Mouse (Mus musculus): ENCODE results near the gene Tmem199.

Gene Tmem199

DNA sequence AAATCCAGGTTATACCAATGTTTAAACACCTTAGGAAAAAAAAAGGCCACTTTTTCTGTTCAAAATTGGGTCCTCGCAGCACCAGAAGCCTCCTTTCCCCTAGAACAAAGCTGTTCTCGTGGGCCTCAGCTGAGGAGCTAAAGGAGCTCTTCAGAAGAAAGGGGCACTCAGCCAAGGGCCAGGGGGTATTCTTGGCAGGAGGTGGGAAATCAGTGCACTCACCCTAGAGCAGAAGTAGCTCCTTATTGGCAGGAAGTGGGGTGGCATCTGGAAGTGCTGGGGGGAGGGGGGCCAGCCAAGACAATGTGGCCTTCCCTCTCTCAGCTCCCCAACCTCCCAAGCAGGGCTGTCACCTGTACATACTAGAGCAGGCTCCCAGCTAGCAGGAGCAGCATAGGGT lies 12.9 kb upstream of the Tmem199 start:
- DNase-seq (ENCODE audit: low spot score) = no peak

DNA sequence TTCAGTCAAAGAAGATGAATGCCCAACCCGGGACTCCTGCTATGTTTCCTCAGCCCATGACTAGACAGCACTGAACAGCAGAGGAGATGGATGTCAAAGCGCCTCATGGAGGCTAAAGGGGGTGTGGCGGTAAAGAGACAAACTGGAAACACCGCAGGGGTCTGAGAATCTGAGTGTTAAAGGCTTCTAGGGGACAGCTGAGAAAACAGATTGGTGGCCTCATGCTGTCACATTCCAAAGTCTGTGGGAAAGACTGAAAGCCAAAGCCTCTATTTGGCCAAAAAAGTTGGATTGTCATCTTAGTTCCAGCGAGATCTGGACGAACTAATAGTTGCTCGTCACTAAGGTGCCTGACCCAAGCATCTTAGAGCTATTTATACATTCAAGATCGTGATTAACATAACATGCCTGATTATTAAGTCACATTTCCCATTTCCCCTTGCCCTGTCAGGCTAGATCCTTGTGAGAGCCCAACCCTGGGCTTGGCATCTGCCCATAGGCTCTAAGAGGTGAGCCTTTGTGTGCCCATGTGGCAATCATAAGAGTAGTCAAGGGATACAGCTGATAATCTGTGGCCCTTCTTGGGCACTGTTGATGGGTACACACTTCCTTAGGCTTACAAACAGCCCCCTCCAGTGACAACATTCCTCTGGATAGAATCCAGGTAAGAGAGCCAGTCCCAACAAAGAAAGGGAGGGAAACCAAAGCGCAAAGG lies 11.4 kb upstream of the Tmem199 start:
- DNase-seq (ENCODE audit: low spot score) = no peak

GRCm38 (mm10) chr11:78522481-78522997 lies 10.6 kb upstream of the Tmem199 start:
- no peak for DNase-seq (ENCODE audit: low spot score)

DNA sequence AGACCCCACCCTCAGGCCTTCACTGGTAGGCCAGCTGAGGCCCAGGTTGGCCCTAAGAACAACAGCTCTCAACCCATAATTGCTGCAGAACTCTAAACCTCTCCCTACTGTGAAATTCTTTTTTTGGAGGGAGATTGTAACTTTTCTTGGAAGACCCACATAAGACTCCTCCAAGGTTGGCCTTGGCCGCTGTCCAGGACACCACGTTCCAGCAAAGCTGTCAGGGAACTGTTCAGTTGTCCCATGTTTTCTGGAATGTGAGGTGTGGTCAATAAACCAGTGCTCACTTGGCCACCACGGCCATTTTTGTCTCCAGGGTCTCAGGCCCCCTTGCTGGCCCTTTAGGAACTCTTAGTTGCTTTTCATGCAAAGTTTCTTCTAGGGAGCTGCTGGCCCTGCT lies 9.9 kb upstream of the Tmem199 start:
- no peak for DNase-seq (ENCODE audit: low spot score)

DNA sequence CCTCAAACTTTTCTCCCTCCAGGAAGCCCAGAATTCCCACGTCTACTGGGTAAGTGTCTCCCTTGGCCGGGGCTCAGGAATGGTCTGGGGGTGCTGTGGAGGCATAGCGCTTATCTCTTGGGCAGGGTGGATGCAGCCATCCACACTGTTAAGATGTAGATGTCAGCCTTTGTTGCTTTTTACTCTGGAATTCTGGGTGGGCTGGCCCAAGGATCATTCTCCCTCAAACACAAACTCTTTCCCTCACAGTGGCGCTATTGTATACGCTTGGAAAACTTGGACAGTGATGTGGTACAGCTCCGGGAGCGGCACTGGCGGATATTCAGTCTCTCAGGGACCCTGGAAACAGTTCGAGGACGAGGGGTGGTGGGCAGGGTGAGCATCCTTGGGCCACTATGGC lies 7.0 kb upstream of the Tmem199 start:
- no peak for DNase-seq (ENCODE audit: low spot score)

DNA sequence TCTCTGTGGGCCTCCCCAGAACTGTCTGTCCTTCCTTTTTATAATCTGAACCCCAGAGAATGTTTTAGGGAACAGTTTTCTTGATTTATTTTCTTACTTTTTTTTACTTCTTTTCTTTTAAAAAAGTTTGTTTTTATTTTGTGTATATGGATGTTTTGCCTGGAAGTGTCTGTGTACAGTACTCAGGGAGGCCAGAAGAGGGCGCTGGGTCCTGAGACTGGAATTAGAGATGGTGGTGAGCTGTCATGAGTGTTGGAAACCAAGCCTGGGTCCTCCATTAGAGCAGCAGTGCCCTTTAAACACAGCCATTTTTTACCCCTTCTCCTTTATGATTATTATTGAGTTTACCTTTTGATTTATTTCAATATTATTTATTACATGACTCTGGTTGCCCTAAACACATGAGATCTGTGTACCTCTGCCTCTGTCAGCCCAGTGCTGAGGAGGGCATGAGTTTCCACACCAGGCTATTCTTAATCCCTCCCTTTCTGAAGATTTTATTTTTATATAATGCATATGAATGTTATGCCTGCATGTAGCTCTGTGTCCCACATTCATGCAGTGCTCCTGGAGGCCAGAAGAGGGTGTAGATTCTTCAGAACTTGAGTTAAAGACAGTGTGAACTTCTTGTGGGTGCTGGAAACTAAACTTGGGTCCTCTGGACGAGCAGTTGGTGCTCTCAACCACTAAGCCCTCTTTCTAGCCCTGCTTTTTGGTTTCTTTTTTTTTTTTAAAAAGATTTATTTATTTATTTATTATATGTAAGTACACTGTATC lies 3.8 kb upstream of the Tmem199 start:
- no peak for DNase-seq (ENCODE audit: low spot score)

DNA sequence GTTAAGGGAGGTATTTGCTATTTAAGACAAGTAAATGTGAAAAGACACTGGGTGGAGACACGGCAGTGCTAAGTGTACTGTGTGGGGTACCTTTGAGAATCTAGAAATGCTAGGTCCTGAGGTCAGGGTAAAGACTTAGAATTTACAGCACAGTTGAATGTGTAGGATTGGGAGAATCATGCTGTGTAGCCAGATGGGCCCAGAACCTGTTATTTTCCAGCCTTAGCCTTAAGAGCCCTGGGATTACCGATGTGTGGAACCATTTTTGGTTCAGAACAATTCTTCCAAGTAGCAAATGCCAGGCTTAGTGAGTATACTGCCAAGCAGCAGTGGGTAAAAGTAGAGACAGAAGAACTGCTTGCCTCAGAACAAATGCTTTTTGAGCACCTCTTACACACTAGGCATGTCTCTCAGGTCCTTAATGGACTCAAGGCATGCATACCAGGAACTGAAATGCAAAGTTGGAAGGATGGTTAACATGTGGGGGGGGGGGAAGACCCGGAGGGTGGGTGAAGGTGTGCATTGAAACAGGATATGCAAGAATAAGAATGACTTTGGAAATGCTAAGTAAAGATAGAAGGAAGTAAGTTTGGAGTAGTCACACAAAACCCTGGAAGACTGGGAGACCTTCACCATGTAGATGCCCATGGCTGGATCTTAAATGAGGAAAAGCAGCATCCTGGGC lies 1.3 kb upstream of the Tmem199 start:
- no peak for DNase-seq (ENCODE audit: low spot score)

- no peak for DNase-seq (ENCODE audit: low spot score)
Measured at GRCm38 (mm10) chr11:78509148-78509547, 2.8 kb downstream of the Tmem199 start.

- DNase-seq (ENCODE audit: low spot score) = no peak
Measured at GRCm38 (mm10) chr11:78505430-78505829, 6.5 kb downstream of the Tmem199 start.

DNA sequence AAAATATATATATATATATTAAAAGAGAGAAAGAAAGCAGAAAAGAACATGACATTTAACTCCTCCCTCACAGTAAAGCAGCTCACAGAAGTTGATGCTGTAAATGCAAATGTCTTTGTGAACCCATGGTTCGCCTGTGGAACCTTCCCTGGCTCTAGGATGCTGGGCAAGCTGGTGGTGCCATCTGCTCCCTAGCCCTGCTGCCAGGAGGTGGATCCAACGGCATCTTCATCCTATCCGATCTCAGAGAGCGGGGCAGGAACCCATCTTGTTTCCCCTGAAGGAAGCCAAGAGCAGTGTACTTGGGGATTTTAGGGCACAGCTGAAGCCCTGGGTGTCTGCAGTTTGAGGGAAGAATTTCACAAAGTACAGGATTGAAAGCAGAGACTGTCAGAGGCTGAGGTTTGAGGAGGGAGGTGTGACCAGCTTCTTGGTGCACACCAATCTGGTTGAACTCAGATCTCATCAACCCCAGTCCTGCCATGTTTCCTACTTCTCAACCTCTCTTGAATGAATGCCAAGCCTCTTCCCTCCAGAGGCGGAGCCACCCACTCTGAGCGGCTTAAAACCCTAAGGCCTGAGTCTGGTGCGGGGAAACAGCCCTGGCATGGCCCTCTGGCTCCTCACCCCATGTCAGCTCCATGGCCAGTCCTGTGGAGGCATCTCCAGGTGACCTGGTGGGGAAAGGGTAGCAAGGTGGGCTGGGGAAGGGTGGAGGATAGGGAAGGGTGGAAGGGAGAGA lies 8.9 kb downstream of the Tmem199 start, which contains the start of gene Sebox:
Gene Sebox (plus strand): TSS at position 539 of the 742 bp plus-strand sequence.
- DNase-seq (ENCODE audit: low spot score) = no peak

GRCm38 (mm10) chr11:78501529-78501928 lies 10.4 kb downstream of the Tmem199 start:
- DNase-seq (ENCODE audit: low spot score) = no peak

GRCm38 (mm10) chr11:78500623-78501202 lies 11.3 kb downstream of the Tmem199 start:
- DNase-seq (ENCODE audit: low spot score) = no peak

GRCm38 (mm10) chr11:78499543-78499942 lies 12.4 kb downstream of the Tmem199 start:
- DNase-seq (ENCODE audit: low spot score) = no peak

GRCm38 (mm10) chr11:78499004-78499403 lies 13.0 kb downstream of the Tmem199 start, which contains the start of gene Vtn:
Gene Vtn, plus strand, starts transcription at chr11:78499091.
- no peak for DNase-seq (ENCODE audit: low spot score)

DNA sequence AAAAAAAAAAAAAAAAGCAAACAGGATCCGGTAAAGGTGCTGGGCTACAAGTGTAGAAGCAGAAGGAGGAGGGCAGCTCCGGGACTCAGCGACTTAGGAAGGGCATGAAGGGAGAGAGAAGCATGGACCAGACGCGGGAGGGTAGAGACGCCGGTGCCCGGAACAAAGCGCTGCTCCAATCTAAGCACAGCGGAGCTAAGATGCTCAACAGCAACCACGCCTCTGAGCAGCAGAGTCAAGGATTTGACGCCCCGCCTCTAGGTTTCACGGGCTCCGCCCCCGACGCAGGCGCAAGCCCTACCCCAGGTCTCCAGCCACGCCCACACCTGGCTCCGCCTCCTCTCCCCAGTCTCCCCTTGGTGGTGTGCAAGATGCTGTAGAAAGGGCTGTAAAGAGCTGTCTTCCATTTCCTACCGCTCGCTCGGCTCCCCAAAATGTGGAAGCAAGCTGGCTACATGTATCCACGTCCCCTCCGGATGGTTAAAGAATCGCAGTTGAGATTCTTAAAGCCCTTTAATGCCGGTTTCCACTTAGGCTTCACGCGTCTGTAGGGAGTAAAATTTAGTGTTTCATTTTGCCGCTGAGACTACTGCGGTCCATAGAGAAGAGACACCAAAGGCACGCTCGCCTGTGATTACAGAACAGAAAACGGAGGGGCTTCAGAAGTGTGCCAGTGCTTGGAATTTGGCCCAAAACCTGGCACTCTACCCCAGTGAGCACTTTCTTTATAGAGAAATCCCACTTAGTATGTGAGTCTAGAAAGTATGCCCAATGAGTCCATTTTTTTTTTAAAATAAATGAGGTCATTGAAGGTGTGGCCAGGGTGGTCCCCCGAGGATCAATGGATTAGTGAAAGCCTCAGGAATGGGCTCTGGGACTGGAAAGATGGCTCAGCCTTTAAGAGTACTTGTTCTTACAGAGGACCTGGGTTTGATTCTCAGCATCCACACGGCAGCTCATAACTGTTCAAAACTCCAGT lies 14.1 kb downstream of the Tmem199 start, which contains the start of gene Sarm1:
Gene Sarm1 (minus strand): TSS at position 211 of the 979 bp plus-strand sequence.
- DNase-seq (ENCODE audit: low spot score) = peak; percentile 83

DNA sequence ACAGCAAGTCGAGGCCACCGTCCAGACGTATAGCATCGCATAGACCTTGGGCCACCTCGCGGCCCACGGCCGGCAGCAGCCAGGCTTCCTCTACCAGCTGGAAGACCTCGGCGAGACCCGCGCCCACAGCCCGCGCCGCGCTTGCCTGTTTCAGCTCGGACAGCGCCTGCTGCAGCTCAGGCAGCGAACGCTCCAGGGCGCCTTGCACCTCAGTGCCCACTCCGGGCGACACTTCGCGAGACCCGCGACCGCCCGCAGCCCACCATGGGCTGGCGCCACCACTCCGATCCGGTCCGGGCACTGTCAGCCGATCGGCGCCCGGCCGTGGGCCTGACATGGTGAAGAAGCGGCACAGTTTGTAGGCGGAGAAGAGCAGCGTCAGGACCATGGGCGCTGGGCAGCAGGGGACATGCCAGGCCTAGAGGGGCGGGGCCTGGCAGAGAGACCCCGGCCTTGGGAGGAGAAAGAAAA lies 14.9 kb downstream of the Tmem199 start:
- no peak for DNase-seq (ENCODE audit: low spot score)

DNA sequence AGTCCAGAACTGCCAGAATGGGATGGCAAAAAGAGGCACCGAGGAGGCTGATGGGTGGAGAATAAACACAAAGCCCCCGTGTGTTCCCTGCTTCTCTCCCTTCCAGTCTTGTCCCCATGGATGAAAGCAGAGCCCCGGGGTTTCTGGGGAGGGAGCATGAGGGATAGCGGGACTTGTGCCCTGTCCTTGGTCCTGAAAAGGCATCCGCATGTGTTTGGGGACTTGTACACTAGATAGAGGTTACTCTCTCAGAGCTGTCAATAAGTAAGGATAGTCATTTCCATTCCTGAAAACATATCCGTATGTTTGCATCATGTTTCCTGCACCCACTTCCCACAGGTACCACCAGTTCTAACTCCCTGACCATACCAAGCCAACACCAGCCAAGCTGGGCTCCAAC lies 16.1 kb downstream of the Tmem199 start:
- no peak for DNase-seq (ENCODE audit: low spot score)

GRCm38 (mm10) chr11:78490781-78491241 lies 21.2 kb downstream of the Tmem199 start:
- DNase-seq (ENCODE audit: low spot score) = peak; percentile 42

DNA sequence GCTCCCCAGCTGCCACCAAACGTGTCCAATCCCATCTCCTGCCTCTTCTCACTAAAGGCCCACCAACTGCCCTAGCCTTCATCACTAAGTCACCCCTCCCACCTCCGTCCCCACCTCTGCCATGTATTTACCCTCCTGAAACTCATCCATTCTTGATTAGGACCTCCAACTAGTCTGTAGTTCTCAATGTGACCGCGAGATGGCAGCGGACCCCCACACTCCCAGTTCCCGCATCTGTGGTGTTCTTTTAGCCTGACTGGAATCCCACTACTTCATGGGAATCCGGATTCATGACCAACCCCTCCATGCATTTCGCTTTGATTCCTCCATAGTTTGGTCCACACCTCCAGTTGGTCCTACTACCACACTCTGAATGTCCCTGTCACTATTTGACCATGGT lies 23.8 kb downstream of the Tmem199 start:
- DNase-seq (ENCODE audit: low spot score) = no peak

- no peak for DNase-seq (ENCODE audit: low spot score)
Measured at GRCm38 (mm10) chr11:78483639-78484038, 28.3 kb downstream of the Tmem199 start.
